Mouse (Mus musculus) embryonic facial prominence, embryonic 12.5 days (tissue): Measurements from ENCODE around the gene Hist2h2be. TPM values are rescaled to one million over a fixed set of nuclear protein-coding genes. Genes with fewer than 3 reads are reported as not detected.
"Not testable (repeated sequence)": the region's sequence is repeated elsewhere in the genome, so short reads cannot be mapped to it uniquely, and the experiment has no call there.

Experiments used
- ATAC-seq: fragments of 200-750 bp; cut with Nextera tagmentation; 2 replicates; pipeline ENCODE4 v1.8.0; 2017; ENCODE audit not compliant: insufficient number of reproducible peaks, insufficient read depth, low FRiP score, low TSS enrichment
- H3K27ac ChIP-seq: fragments of 300-500 bp; sonication (generic); 2 replicates; pipeline ENCODE4 v1.5.1; 2016; ENCODE audit warnings: mild to moderate bottlenecking
- H3K27me3 ChIP-seq: fragments of 300-500 bp; sonication (generic); 2 replicates; pipeline ENCODE4 v1.6.1; 2016; ENCODE audit warnings: mild to moderate bottlenecking, moderate library complexity
- H3K36me3 ChIP-seq: fragments of 300-500 bp; sonication (generic); 2 replicates; pipeline ENCODE4 v1.6.1; 2016; ENCODE audit warnings: mild to moderate bottlenecking
- H3K4me1 ChIP-seq: fragments of 300-500 bp; sonication (generic); 2 replicates; pipeline ENCODE4 v1.6.1; 2016
- H3K4me2 ChIP-seq: fragments of 300-500 bp; sonication (generic); replicated peaks from 2 replicates; pipeline ENCODE4 v1.6.1; 2016; ENCODE audit warnings: mild to moderate bottlenecking, moderate library complexity
- H3K4me3 ChIP-seq: fragments of 300-500 bp; sonication (generic); 2 replicates; pipeline ENCODE4 v1.5.1; 2016; ENCODE audit warnings: mild to moderate bottlenecking
- H3K9ac ChIP-seq: fragments of 300-500 bp; sonication (generic); 2 replicates; pipeline ENCODE4 v1.6.1; 2016; ENCODE audit warnings: mild to moderate bottlenecking, moderate library complexity
- H3K9me3 ChIP-seq: fragments of 300-500 bp; sonication (generic); 2 replicates; pipeline ENCODE4 v1.6.1; 2016; ENCODE audit warnings: mild to moderate bottlenecking, moderate library complexity
- WGBS: fragments of 180-500 bp; shearing (Covaris S2); methylation state at CpG from one replicate; pipeline ENCODE4 v1.1.7; 2016; 5-methylcytosine and 5-hydroxymethylcytosine counted together
- polyA plus RNA-seq: library from polyadenylated mRNA; unstranded; fragments of >200 nt; fragmentation: Nextera tagmentation; extraction: Ambion mirVana; gene quantifications from 2 replicates; pipeline ENCODE4 v1.2.1, GENCODE M21; 2016

Hist2h2be gene
- polyA plus RNA-seq, 1 experiment from 2014 or later: 11.7 TPM

- no peak for ATAC-seq
Measured at GRCm38 (mm10) chr3:96230910-96231757, 10.2 kb downstream of the Hist2h2be start.

GRCm38 (mm10) chr3:96231758-96232120 is 10.8 kb downstream of the Hist2h2be start:
- H3K36me3 ChIP-seq: no peaks in the 10 kb centered on the region
- 65% methylated on average over 2 of the region's 2 CpGs for WGBS
- no peak overlapping the region for H3K27ac ChIP-seq
- no peaks in the 10 kb centered on the region for H3K9me3 ChIP-seq
- no peak for ATAC-seq
- no peak overlapping the region for H3K9ac ChIP-seq
- peaks cover 4% of the 10 kb centered on the region for H3K4me1 ChIP-seq
- no peak overlapping the region for H3K4me2 ChIP-seq
- no peak overlapping the region for H3K4me3 ChIP-seq
- no peaks in the 10 kb centered on the region for H3K27me3 ChIP-seq

More at GRCm38 (mm10) chr3:96230910-96231757, 10.2 kb downstream of the Hist2h2be start:
- no peak overlapping the region for H3K4me3 ChIP-seq
- no peaks in the 10 kb centered on the region for H3K36me3 ChIP-seq
- no peak overlapping the region for H3K9ac ChIP-seq
- WGBS: 72% methylated on average over 4 of the region's 4 CpGs
- no peaks in the 10 kb centered on the region for H3K27me3 ChIP-seq
- H3K27ac ChIP-seq: no peak overlapping the region
- no peaks in the 10 kb centered on the region for H3K4me1 ChIP-seq
- H3K9me3 ChIP-seq: no peaks in the 10 kb centered on the region
- H3K4me2 ChIP-seq: no peak overlapping the region

GRCm38 (mm10) chr3:96234914-96235313 is 14.0 kb downstream of the Hist2h2be start:
- Histone ChIP-seq H3K27ac (no peak overlapping the region), H3K9ac (no peak overlapping the region), H3K4me2 (no peak overlapping the region), H3K4me1 (peaks cover 19% of the 10 kb centered on the region), H3K36me3 (no peaks in the 10 kb centered on the region), H3K4me3 (no peak overlapping the region), H3K9me3 (no peaks in the 10 kb centered on the region), H3K27me3 (no peaks in the 10 kb centered on the region)
- 87% methylated on average over 2 of the region's 2 CpGs for WGBS
- no peak for ATAC-seq

GRCm38 (mm10) chr3:96235836-96236235 is 14.9 kb downstream of the Hist2h2be start:
- Histone ChIP-seq H3K36me3 (no peaks in the 10 kb centered on the region), H3K4me2 (no peak overlapping the region), H3K27ac (peak overlapping the region; percentile 7; the same call in 1 of the 2 replicates), H3K27me3 (no peaks in the 10 kb centered on the region), H3K9ac (no peak overlapping the region), H3K4me3 (no peak overlapping the region), H3K9me3 (no peaks in the 10 kb centered on the region), H3K4me1 (peaks cover 19% of the 10 kb centered on the region)
- ATAC-seq: no peak
- 47% methylated on average over 3 of the region's 3 CpGs for WGBS

- peak overlapping the region; percentile 70 for H3K9ac ChIP-seq
- peaks cover 19% of the 10 kb centered on the region for H3K4me1 ChIP-seq
- no peaks in the 10 kb centered on the region for H3K9me3 ChIP-seq
- no peaks in the 10 kb centered on the region for H3K27me3 ChIP-seq
- H3K4me3 ChIP-seq: peak overlapping the region; percentile 50
- H3K27ac ChIP-seq: peak overlapping the region; percentile 85
- no peaks in the 10 kb centered on the region for H3K36me3 ChIP-seq
- 71% methylated on average over 4 of the region's 4 CpGs for WGBS
- no peak for ATAC-seq
- peak overlapping the region; percentile 69 for H3K4me2 ChIP-seq
Measured at GRCm38 (mm10) chr3:96236834-96237334, 16.0 kb downstream of the Hist2h2be start.

- Histone ChIP-seq H3K27ac (peak overlapping the region; percentile 85), H3K27me3 (no peaks in the 10 kb centered on the region), H3K36me3 (no peaks in the 10 kb centered on the region), H3K9ac (peak overlapping the region; percentile 70), H3K4me3 (peak overlapping the region; percentile 50), H3K9me3 (no peaks in the 10 kb centered on the region), H3K4me2 (peak overlapping the region; percentile 69), H3K4me1 (peaks cover 21% of the 10 kb centered on the region)
- ATAC-seq: no peak
- WGBS: 23% methylated on average over 7 of the region's 7 CpGs
Measured at GRCm38 (mm10) chr3:96237335-96237903, 16.5 kb downstream of the Hist2h2be start.

GRCm38 (mm10) chr3:96237904-96238511 is 17.1 kb downstream of the Hist2h2be start:
- Histone ChIP-seq H3K9me3 (no peaks in the 10 kb centered on the region), H3K4me1 (peaks cover 21% of the 10 kb centered on the region), H3K36me3 (no peaks in the 10 kb centered on the region), H3K4me2 (peak overlapping the region; percentile 69), H3K4me3 (peak overlapping the region; percentile 50), H3K27me3 (no peaks in the 10 kb centered on the region), H3K9ac (peak overlapping the region; percentile 70), H3K27ac (peak overlapping the region; percentile 85)
- 1% methylated on average over 12 of the region's 12 CpGs for WGBS
- no peak for ATAC-seq

GRCm38 (mm10) chr3:96238954-96239793 is 18.3 kb downstream of the Hist2h2be start, which contains the start of gene Hist2h3c2:
TSS of gene Hist2h3c2 (minus strand) at chr3:96239127.
- Histone ChIP-seq H3K9ac (peak within 1 kb of the TSS; percentile 70), H3K4me1 (peaks cover 27% of the 10 kb centered on the region), H3K4me3 (peak within 1 kb of the TSS; percentile 50), H3K27ac (peak within 1 kb of the TSS; percentile 85), H3K4me2 (peak within 1 kb of the TSS; percentile 69)
- not testable (repeated sequence) for H3K27me3 ChIP-seq, H3K9me3 ChIP-seq, H3K36me3 ChIP-seq
- 1% methylated on average over 14 of the region's 68 CpGs for WGBS
- ATAC-seq: peak; percentile 90

- H3K27me3 ChIP-seq: not testable (repeated sequence)
Measured at GRCm38 (mm10) chr3:96239949-96240798, 19.3 kb downstream of the Hist2h2be start, which contains the start of gene Hist2h2aa2. TSS of gene Hist2h2aa2 (minus strand) at chr3:96240276.

GRCm38 (mm10) chr3:96240799-96241197 is 19.9 kb downstream of the Hist2h2be start:
- Histone ChIP-seq H3K4me2 (peak overlapping the region; percentile 30), H3K9me3 (no peaks in the 10 kb centered on the region), H3K4me1 (peaks cover 32% of the 10 kb centered on the region), H3K4me3 (no peak overlapping the region), H3K27me3 (no peaks in the 10 kb centered on the region), H3K9ac (peak overlapping the region; percentile 36; the same call in 1 of the 2 replicates), H3K27ac (peak overlapping the region; percentile 90), H3K36me3 (no peaks in the 10 kb centered on the region)
- WGBS: 78% methylated on average over 9 of the region's 9 CpGs
- no peak for ATAC-seq

More at GRCm38 (mm10) chr3:96239949-96240798, 19.3 kb downstream of the Hist2h2be start, which contains the start of gene Hist2h2aa2:
- Histone ChIP-seq H3K4me3 (peak within 1 kb of the TSS; percentile 32), H3K4me1 (peaks cover 32% of the 10 kb centered on the region), H3K4me2 (peak within 1 kb of the TSS; percentile 31), H3K9ac (peak within 1 kb of the TSS; percentile 36; the same call in 1 of the 2 replicates), H3K27ac (peak within 1 kb of the TSS; percentile 90)
- peak; percentile 85 for ATAC-seq
- not testable (repeated sequence) for H3K9me3 ChIP-seq, H3K36me3 ChIP-seq
- WGBS: 3% methylated on average over 42 of the region's 85 CpGs
